Mouse (Mus musculus) stomach, postnatal 0 days (tissue): ENCODE measurements around the gene Trim47. TPM values are rescaled to one million over a fixed set of nuclear protein-coding genes. Genes with fewer than 3 reads are reported as not detected.

Source experiments
- ATAC-seq: fragments of 200-750 bp; cut with Nextera tagmentation; 2 replicates; pipeline ENCODE4 v1.8.0; 2017; ENCODE audit not compliant: low FRiP score, low TSS enrichment
- DNase-seq: peaks from one replicate; pipeline ENCODE4 v3.0.0-alpha.2; 2016; ENCODE audit warnings: low spot score
- H3K27ac ChIP-seq: fragments of 300-500 bp; sonication (generic); replicated peaks from 2 replicates; pipeline ENCODE4 v1.5.1; 2014; ENCODE audit warnings: mild to moderate bottlenecking, control low read depth
- H3K27me3 ChIP-seq: fragments of 300-500 bp; sonication (generic); 2 replicates; pipeline ENCODE4 v1.6.1; 2014; ENCODE audit warnings: low read length; ENCODE audit not compliant: control insufficient read depth, insufficient read depth
- H3K36me3 ChIP-seq: fragments of 300-500 bp; sonication (generic); 2 replicates; pipeline ENCODE4 v1.6.1; 2014; ENCODE audit warnings: low read length, mixed read lengths; ENCODE audit not compliant: control insufficient read depth, insufficient read depth
- H3K4me1 ChIP-seq: fragments of 300-500 bp; sonication (generic); replicated peaks from 2 replicates; pipeline ENCODE4 v1.6.1; 2014; ENCODE audit warnings: antibody characterized with exemption; ENCODE audit not compliant: control insufficient read depth, insufficient read depth
- H3K4me2 ChIP-seq: fragments of 300-500 bp; sonication (generic); replicated peaks from 2 replicates; pipeline ENCODE4 v1.6.1; 2014; ENCODE audit warnings: low read depth, mild to moderate bottlenecking, control low read depth, moderate library complexity
- H3K4me3 ChIP-seq: fragments of 300-500 bp; sonication (generic); 2 replicates; pipeline ENCODE4 v1.5.1; 2014; ENCODE audit warnings: low read depth, low read length, control low read depth
- H3K9ac ChIP-seq: fragments of 300-500 bp; sonication (generic); 2 replicates; pipeline ENCODE4 v1.6.1; 2014; ENCODE audit warnings: mild to moderate bottlenecking, low read length, control low read depth, mixed read lengths
- H3K9me3 ChIP-seq: fragments of 300-500 bp; sonication (generic); 2 replicates; pipeline ENCODE4 v1.6.1; 2016; ENCODE audit warnings: low read length; ENCODE audit not compliant: control insufficient read depth
- CTCF ChIP-seq: IDR thresholded peaks from 2 replicates; pipeline ENCODE4 v1.5.1; 2016; ENCODE audit warnings: antibody characterized with exemption, low read depth, mild to moderate bottlenecking, moderate library complexity
- EP300 ChIP-seq: optimal IDR thresholded peaks from 2 replicates; pipeline ENCODE3; 2016; ENCODE audit warnings: antibody characterized with exemption
- WGBS: fragments of 180-500 bp; shearing (Covaris S2); extraction: QIAGEN DNeasy Blood & Tissue Kit; methylation state at CpG from one replicate; pipeline ENCODE4 v1.1.7; 2014; 5-methylcytosine and 5-hydroxymethylcytosine counted together
- polyA plus RNA-seq: library from polyadenylated mRNA; unstranded; fragments of >200 nt; fragmentation: Nextera tagmentation; extraction: Ambion mirVana; gene quantifications from 2 replicates; pipeline ENCODE4 v1.2.1, GENCODE M21; 2015

The Trim47 gene
- polyA plus RNA-seq, 1 experiment from 2014 or later: 34.6 TPM

- H3K4me2 ChIP-seq: no peak overlapping the region; the same call in 1 of the 2 replicates
- WGBS: 22% methylated on average over 14 of the region's 14 CpGs
- TF ChIP-seq EP300: peak; percentile 68
- no peak for TF ChIP-seq CTCF
Observed at GRCm38 (mm10) chr11:116104006-116104646, 22.9 kb downstream of the Trim47 start.

GRCm38 (mm10) chr11:116103572-116103971 lies 23.4 kb downstream of the Trim47 start:
- H3K9me3 ChIP-seq: no peaks in the 10 kb centered on the region
- H3K36me3 ChIP-seq: 0 out of 2 replicates have a peak, but pooled peaks cover 2% of the 10 kb centered on the region
- H3K9ac ChIP-seq: no peak overlapping the region
- H3K4me3 ChIP-seq: no peak overlapping the region
- WGBS: 38% methylated on average over 10 of the region's 12 CpGs
- no peaks in the 10 kb centered on the region for H3K27me3 ChIP-seq
- H3K4me1 ChIP-seq: peaks cover 57% of the 10 kb centered on the region
- TF ChIP-seq EP300 (no peak), CTCF (no peak)
- DNase-seq: no peak
- no peak for ATAC-seq
- H3K4me2 ChIP-seq: 0 out of 2 replicates have a peak overlapping the region, but pooled peaks have one; percentile 11
- peak overlapping the region; percentile 79 for H3K27ac ChIP-seq

More at GRCm38 (mm10) chr11:116104006-116104646, 22.9 kb downstream of the Trim47 start:
- Histone ChIP-seq H3K9me3 (no peaks in the 10 kb centered on the region), H3K27ac (peak overlapping the region; percentile 91), H3K9ac (0 out of 2 replicates have a peak overlapping the region, but pooled peaks have one; percentile 31), H3K36me3 (0 out of 2 replicates have a peak, but pooled peaks cover 2% of the 10 kb centered on the region), H3K4me1 (peaks cover 55% of the 10 kb centered on the region), H3K27me3 (no peaks in the 10 kb centered on the region), H3K4me3 (no peak overlapping the region)
- peak; percentile 86 for ATAC-seq
- DNase-seq: peak; percentile 90

GRCm38 (mm10) chr11:116102472-116102871 lies 24.5 kb downstream of the Trim47 start:
- Histone ChIP-seq H3K36me3 (0 out of 2 replicates have a peak, but pooled peaks cover 2% of the 10 kb centered on the region), H3K27ac (peak overlapping the region; percentile 95), H3K4me1 (peaks cover 51% of the 10 kb centered on the region), H3K27me3 (no peaks in the 10 kb centered on the region), H3K4me2 (peak overlapping the region; percentile 32; the same call in 1 of the 2 replicates), H3K4me3 (no peak overlapping the region), H3K9me3 (no peaks in the 10 kb centered on the region), H3K9ac (peak overlapping the region; percentile 59; the same call in 1 of the 2 replicates)
- ATAC-seq (no peak), DNase-seq (no peak)
- WGBS: 34% methylated on average over 3 of the region's 4 CpGs
- no peak for TF ChIP-seq CTCF
- TF ChIP-seq EP300: no peak

GRCm38 (mm10) chr11:116101931-116102381 lies 25.1 kb downstream of the Trim47 start:
- ATAC-seq (no peak), DNase-seq (peak; percentile 63)
- no peaks in the 10 kb centered on the region for H3K9me3 ChIP-seq
- no peak overlapping the region for H3K4me3 ChIP-seq
- H3K27ac ChIP-seq: peak overlapping the region; percentile 95
- H3K27me3 ChIP-seq: no peaks in the 10 kb centered on the region
- peak overlapping the region; percentile 59 for H3K9ac ChIP-seq
- peak; percentile 18; the same call in 1 of the 2 replicates for TF ChIP-seq CTCF
- no peak for TF ChIP-seq EP300
- peaks cover 46% of the 10 kb centered on the region for H3K4me1 ChIP-seq
- H3K36me3 ChIP-seq: 0 out of 2 replicates have a peak, but pooled peaks cover 2% of the 10 kb centered on the region
- WGBS: 5% methylated on average over 11 of the region's 11 CpGs
- H3K4me2 ChIP-seq: peak overlapping the region; percentile 32

GRCm38 (mm10) chr11:116100839-116101238 lies 26.2 kb downstream of the Trim47 start:
- Histone ChIP-seq H3K9me3 (no peaks in the 10 kb centered on the region), H3K36me3 (no peaks in the 10 kb centered on the region), H3K27ac (peak overlapping the region; percentile 95), H3K9ac (no peak overlapping the region), H3K4me2 (no peak overlapping the region), H3K27me3 (no peaks in the 10 kb centered on the region), H3K4me1 (peaks cover 39% of the 10 kb centered on the region), H3K4me3 (no peak overlapping the region)
- TF ChIP-seq CTCF (no peak), EP300 (no peak)
- no peak for DNase-seq
- 55% methylated on average over 7 of the region's 7 CpGs for WGBS
- no peak for ATAC-seq

- Histone ChIP-seq H3K4me2 (no peak overlapping the region), H3K4me3 (no peak overlapping the region), H3K4me1 (peaks cover 39% of the 10 kb centered on the region), H3K9me3 (no peaks in the 10 kb centered on the region), H3K9ac (no peak overlapping the region), H3K27ac (peak overlapping the region; percentile 95), H3K27me3 (no peaks in the 10 kb centered on the region), H3K36me3 (no peaks in the 10 kb centered on the region)
- ATAC-seq (peak; percentile 71), DNase-seq (peak; percentile 83)
- WGBS: 20% methylated on average over 6 of the region's 6 CpGs
- TF ChIP-seq CTCF (no peak), EP300 (no peak)
Observed at GRCm38 (mm10) chr11:116100385-116100784, 26.6 kb downstream of the Trim47 start.
